Mouse (Mus musculus) stomach, postnatal 0 days (tissue): ENCODE data around the gene Tgfbi. TPM values are rescaled to one million over a fixed set of nuclear protein-coding genes. Genes with fewer than 3 reads are reported as not detected.
A peak's percentile ranks its signal among the peaks of the same experiment; 100 is the strongest.

Experiments used
- ATAC-seq: fragments of 200-750 bp; cut with Nextera tagmentation; 2 replicates; pipeline ENCODE4 v1.8.0; 2017; ENCODE audit not compliant: low FRiP score, low TSS enrichment
- DNase-seq: peaks from one replicate; pipeline ENCODE4 v3.0.0-alpha.2; 2016; ENCODE audit warnings: low spot score
- H3K27ac ChIP-seq: fragments of 300-500 bp; sonication (generic); replicated peaks from 2 replicates; pipeline ENCODE4 v1.5.1; 2014; ENCODE audit warnings: mild to moderate bottlenecking, control low read depth
- H3K27me3 ChIP-seq: fragments of 300-500 bp; sonication (generic); 2 replicates; pipeline ENCODE4 v1.6.1; 2014; ENCODE audit warnings: low read length; ENCODE audit not compliant: control insufficient read depth, insufficient read depth
- H3K36me3 ChIP-seq: fragments of 300-500 bp; sonication (generic); 2 replicates; pipeline ENCODE4 v1.6.1; 2014; ENCODE audit warnings: low read length, mixed read lengths; ENCODE audit not compliant: control insufficient read depth, insufficient read depth
- H3K4me1 ChIP-seq: fragments of 300-500 bp; sonication (generic); replicated peaks from 2 replicates; pipeline ENCODE4 v1.6.1; 2014; ENCODE audit warnings: antibody characterized with exemption; ENCODE audit not compliant: control insufficient read depth, insufficient read depth
- H3K4me2 ChIP-seq: fragments of 300-500 bp; sonication (generic); replicated peaks from 2 replicates; pipeline ENCODE4 v1.6.1; 2014; ENCODE audit warnings: low read depth, mild to moderate bottlenecking, control low read depth, moderate library complexity
- H3K4me3 ChIP-seq: fragments of 300-500 bp; sonication (generic); 2 replicates; pipeline ENCODE4 v1.5.1; 2014; ENCODE audit warnings: low read depth, low read length, control low read depth
- H3K9ac ChIP-seq: fragments of 300-500 bp; sonication (generic); 2 replicates; pipeline ENCODE4 v1.6.1; 2014; ENCODE audit warnings: mild to moderate bottlenecking, low read length, control low read depth, mixed read lengths
- H3K9me3 ChIP-seq: fragments of 300-500 bp; sonication (generic); 2 replicates; pipeline ENCODE4 v1.6.1; 2016; ENCODE audit warnings: low read length; ENCODE audit not compliant: control insufficient read depth
- CTCF ChIP-seq: IDR thresholded peaks from 2 replicates; pipeline ENCODE4 v1.5.1; 2016; ENCODE audit warnings: antibody characterized with exemption, low read depth, mild to moderate bottlenecking, moderate library complexity
- EP300 ChIP-seq: optimal IDR thresholded peaks from 2 replicates; pipeline ENCODE3; 2016; ENCODE audit warnings: antibody characterized with exemption
- WGBS: fragments of 180-500 bp; shearing (Covaris S2); extraction: QIAGEN DNeasy Blood & Tissue Kit; methylation state at CpG from one replicate; pipeline ENCODE4 v1.1.7; 2014; 5-methylcytosine and 5-hydroxymethylcytosine counted together
- polyA plus RNA-seq: library from polyadenylated mRNA; unstranded; fragments of >200 nt; fragmentation: Nextera tagmentation; extraction: Ambion mirVana; gene quantifications from 2 replicates; pipeline ENCODE4 v1.2.1, GENCODE M21; 2015

The Tgfbi gene
- polyA plus RNA-seq, 1 experiment from 2014 or later: 149 TPM

- Histone ChIP-seq H3K36me3 (no peaks in the 10 kb centered on the region), H3K27me3 (no peaks in the 10 kb centered on the region), H3K27ac (peak overlapping the region; percentile 90; the same call in 1 of the 2 replicates), H3K9me3 (no peaks in the 10 kb centered on the region), H3K4me3 (no peak overlapping the region), H3K4me1 (no peaks in the 10 kb centered on the region), H3K9ac (no peak overlapping the region), H3K4me2 (no peak overlapping the region)
- WGBS: 78% methylated on average over 4 of the region's 4 CpGs
- TF ChIP-seq EP300 (no peak), CTCF (no peak)
- peak; percentile 40; the same call in 1 of the 2 replicates for ATAC-seq
- no peak for DNase-seq
Measured at GRCm38 (mm10) chr13:56575074-56575473, 34.2 kb upstream of the Tgfbi start.

GRCm38 (mm10) chr13:56575701-56576321, 33.5 kb upstream of the Tgfbi start:
- Histone ChIP-seq H3K4me1 (no peaks in the 10 kb centered on the region), H3K4me2 (no peak overlapping the region), H3K27ac (peak overlapping the region; percentile 90), H3K9me3 (no peaks in the 10 kb centered on the region), H3K36me3 (no peaks in the 10 kb centered on the region), H3K9ac (no peak overlapping the region), H3K27me3 (no peaks in the 10 kb centered on the region), H3K4me3 (no peak overlapping the region)
- WGBS: 26% methylated on average over 12 of the region's 12 CpGs
- peak; percentile 79 for ATAC-seq
- TF ChIP-seq EP300 (peak; percentile 20), CTCF (peak; percentile 94)
- DNase-seq: peak; percentile 77

GRCm38 (mm10) chr13:56578097-56578496, 31.2 kb upstream of the Tgfbi start:
- no peak overlapping the region for H3K9ac ChIP-seq

GRCm38 (mm10) chr13:56580450-56580849, 28.9 kb upstream of the Tgfbi start:
- no peaks in the 10 kb centered on the region for H3K36me3 ChIP-seq
- TF ChIP-seq CTCF: no peak
- no peak for TF ChIP-seq EP300
- 77% methylated on average over 5 of the region's 5 CpGs for WGBS
- no peak overlapping the region for H3K9ac ChIP-seq
- H3K9me3 ChIP-seq: no peaks in the 10 kb centered on the region
- H3K4me2 ChIP-seq: no peak overlapping the region
- 0 out of 2 replicates have a peak, but pooled peaks cover 3% of the 10 kb centered on the region for H3K4me1 ChIP-seq
- H3K27ac ChIP-seq: no peak overlapping the region
- no peak for ATAC-seq
- no peak overlapping the region for H3K4me3 ChIP-seq
- DNase-seq: no peak
- H3K27me3 ChIP-seq: no peaks in the 10 kb centered on the region

More at GRCm38 (mm10) chr13:56578097-56578496, 31.2 kb upstream of the Tgfbi start:
- ATAC-seq: no peak
- no peaks in the 10 kb centered on the region for H3K9me3 ChIP-seq
- no peak overlapping the region for H3K4me3 ChIP-seq
- no peak overlapping the region for H3K27ac ChIP-seq
- WGBS: 73% methylated on average over 5 of the region's 5 CpGs
- TF ChIP-seq EP300: no peak
- TF ChIP-seq CTCF: peak; percentile 51
- H3K4me1 ChIP-seq: 0 out of 2 replicates have a peak, but pooled peaks cover 3% of the 10 kb centered on the region
- no peak overlapping the region for H3K4me2 ChIP-seq
- no peaks in the 10 kb centered on the region for H3K27me3 ChIP-seq
- H3K36me3 ChIP-seq: no peaks in the 10 kb centered on the region
- no peak for DNase-seq

GRCm38 (mm10) chr13:56581512-56581911, 27.8 kb upstream of the Tgfbi start:
- Histone ChIP-seq H3K36me3 (no peaks in the 10 kb centered on the region), H3K9ac (no peak overlapping the region), H3K27me3 (no peaks in the 10 kb centered on the region), H3K4me1 (0 out of 2 replicates have a peak, but pooled peaks cover 3% of the 10 kb centered on the region), H3K4me2 (no peak overlapping the region), H3K9me3 (no peaks in the 10 kb centered on the region), H3K4me3 (no peak overlapping the region), H3K27ac (peak overlapping the region; percentile 69)
- WGBS: 19% methylated on average over 3 of the region's 3 CpGs
- no peak for DNase-seq
- no peak for TF ChIP-seq EP300
- TF ChIP-seq CTCF: no peak
- peak; percentile 16 for ATAC-seq

- Histone ChIP-seq H3K4me3 (no peak overlapping the region), H3K27ac (peak overlapping the region; percentile 81), H3K27me3 (no peaks in the 10 kb centered on the region), H3K36me3 (no peaks in the 10 kb centered on the region), H3K4me2 (no peak overlapping the region; the same call in 1 of the 2 replicates), H3K9ac (peak overlapping the region; percentile 41; the same call in 1 of the 2 replicates), H3K9me3 (no peaks in the 10 kb centered on the region), H3K4me1 (0 out of 2 replicates have a peak, but pooled peaks cover 3% of the 10 kb centered on the region)
- peak; percentile 92 for ATAC-seq
- 4% methylated on average over 6 of the region's 6 CpGs for WGBS
- no peak for TF ChIP-seq CTCF
- no peak for TF ChIP-seq EP300
- DNase-seq: peak; percentile 68
Measured at GRCm38 (mm10) chr13:56581961-56582434, 27.3 kb upstream of the Tgfbi start.
